Mouse (Mus musculus): ENCODE data around the gene Cyp3a11. TPM values are rescaled to one million over a fixed set of nuclear protein-coding genes. Genes with fewer than 3 reads are reported as not detected.

Gene Cyp3a11
- not detected for polyA plus RNA-seq (2017; shearing (Covaris generic))

DNA sequence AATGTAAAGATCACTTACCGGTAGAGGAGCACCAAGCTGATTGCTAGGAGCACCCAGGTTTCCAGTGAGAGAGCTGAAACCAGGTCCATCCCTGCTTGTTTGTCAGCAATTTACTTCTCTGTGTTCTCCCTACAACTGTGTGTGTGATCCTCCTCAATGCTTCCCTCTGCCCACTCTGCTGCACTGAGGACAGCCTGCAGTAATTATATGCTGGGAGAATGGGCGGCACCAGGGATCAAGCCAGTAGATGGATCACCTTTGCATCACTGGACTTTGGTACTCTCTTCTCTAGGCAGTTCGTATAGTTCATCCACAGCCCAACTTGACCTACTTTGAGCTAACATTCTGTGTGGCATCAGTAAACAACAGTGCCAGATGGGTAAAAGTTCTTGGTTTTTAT is at the start of gene Cyp3a11:
Gene Cyp3a11 (minus strand): TSS at position 277 of the 400 bp plus-strand sequence.

GRCm38 (mm10) chr5:145805796-145806195 is 74.0 kb downstream of the Cyp3a11 start, which contains the start of gene Cyp3a44:
Gene Cyp3a44, minus strand, starts transcription at chr5:145805874.

Other genes starting within 250 kb of the Cyp3a11 start
- not detected for gene Cyp3a41a, start 159.8 kb downstream of the Cyp3a11 start, polyA plus RNA-seq (2017; shearing (Covaris generic))
- not detected for gene Cyp3a44, start 74.1 kb downstream of the Cyp3a11 start, polyA plus RNA-seq (2017; shearing (Covaris generic))
- gene Cyp3a25, start 129.7 kb upstream of the Cyp3a11 start, polyA plus RNA-seq (2017; shearing (Covaris generic)), result not detected
- not detected for gene Cyp3a59, start 199.3 kb upstream of the Cyp3a11 start, polyA plus RNA-seq (2017; shearing (Covaris generic))

Measured in CD4-positive, CD25-positive, alpha-beta regulatory T cell, adult 9 weeks (primary cell).